Mouse (Mus musculus) erythroblast, adult 5-6 weeks (primary cell): ENCODE data around the gene Acot3. TPM values are rescaled to one million over a fixed set of nuclear protein-coding genes. Genes with fewer than 3 reads are reported as not detected.
"Not testable (repeated sequence)": the region's sequence is repeated elsewhere in the genome, so short reads cannot be mapped to it uniquely, and the experiment has no call there.

Experiments
- ATAC-seq: replicated peaks from 2 replicates; pipeline ENCODE4 v1.8.0; 2016; ENCODE audit warnings: moderate number of reproducible peaks, mild to moderate bottlenecking, moderate TSS enrichment, inconsistent platforms; ENCODE audit not compliant: poor library complexity, low FRiP score, severe bottlenecking
- total RNA-seq, 2 experiments: library from RNA; stranded (forward) in 1 of 2; stranded (reverse) in 1 of 2; fragments of 150-400 nt in 1 of 2; fragments of 200-764, 138-1000 nt in 1 of 2; gene quantifications; 2 replicates each; pipeline versions ENCODE4 v1.2.3 to v1.2.4; 2015 to 2017; ENCODE audit warnings: low replicate concordance in 2 of 2

The Acot3 gene
- total RNA-seq (2015; ENCODE audit: low replicate concordance) (not detected in 2 replicates), total RNA-seq (2017; ENCODE audit: low replicate concordance) (not detected in 2 replicates)

GRCm38 (mm10) chr12:84051937-84052474 is at the start of gene Acot3:
Gene Acot3, plus strand, starts transcription at chr12:84052144.
- no peak for ATAC-seq

DNA sequence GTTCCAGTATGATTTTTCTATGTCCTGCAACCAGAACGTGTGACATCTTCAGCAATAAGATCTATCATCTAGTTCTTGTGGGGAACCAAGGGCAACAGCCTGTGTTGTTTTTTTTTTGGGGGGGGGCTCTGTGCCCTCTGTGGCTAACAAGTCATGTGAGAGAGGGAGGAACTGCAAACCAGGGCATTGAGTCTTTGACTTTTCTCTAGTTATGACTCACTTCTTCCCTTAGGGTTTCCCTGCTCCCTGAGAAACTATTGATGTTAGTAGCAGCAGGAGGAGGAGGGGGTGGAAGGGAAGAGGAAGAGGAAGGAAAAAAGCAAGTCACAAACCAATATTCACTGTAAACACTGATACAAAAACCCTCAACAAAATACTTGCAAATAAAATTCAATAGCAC is 48.1 kb upstream of the Acot3 start:
- no peak for ATAC-seq

DNA sequence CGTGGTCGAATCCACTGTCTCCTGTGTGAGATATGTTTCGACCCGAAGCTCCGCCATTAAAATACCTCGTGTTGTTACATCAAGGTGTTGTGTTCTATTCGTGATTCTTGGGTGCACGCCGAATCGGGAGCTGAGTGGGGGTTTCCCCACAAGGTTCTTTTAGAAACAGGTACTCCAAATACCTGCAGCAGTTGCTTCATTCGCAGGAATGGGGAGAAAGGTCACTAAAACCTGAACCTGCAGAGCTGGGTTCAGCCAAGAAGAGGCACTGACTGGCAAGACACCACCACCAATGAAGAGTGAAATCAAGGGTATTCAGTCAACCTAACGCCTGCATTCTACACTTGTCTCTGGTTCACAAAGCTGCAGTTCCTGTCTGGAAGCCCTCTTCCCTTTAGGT is 43.7 kb upstream of the Acot3 start:
- ATAC-seq, result no peak

DNA sequence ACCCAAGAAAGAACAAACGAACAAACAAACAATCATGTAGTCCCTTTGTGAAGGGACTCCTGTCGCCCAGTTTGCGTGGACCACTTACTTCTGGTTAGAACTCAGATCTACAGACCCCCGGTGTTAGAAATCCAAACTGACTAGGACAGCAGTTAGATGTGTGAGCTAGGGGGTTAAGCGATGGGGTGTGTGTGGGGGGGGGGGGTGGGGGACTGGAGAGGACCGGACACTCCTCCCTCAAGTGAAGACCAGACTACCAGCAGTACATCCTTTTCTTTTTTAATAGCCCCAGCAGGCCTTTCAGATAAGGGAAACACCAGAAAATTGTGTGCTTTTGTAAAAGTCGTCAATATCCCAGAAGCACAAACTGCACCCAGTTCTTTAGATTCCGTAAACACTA is 43.2 kb upstream of the Acot3 start:
- no peak for ATAC-seq

- not testable (repeated sequence) for ATAC-seq
These were observed 42.6 kb upstream of the Acot3 start, which contains the start of gene Acot1 for GRCm38 (mm10) chr12:84009171-84009965. Gene Acot1, plus strand, starts transcription at chr12:84009490.

- no peak for ATAC-seq
These were observed 41.7 kb upstream of the Acot3 start for GRCm38 (mm10) chr12:84010201-84010600.

- no peak for ATAC-seq
These were observed 40.5 kb upstream of the Acot3 start for GRCm38 (mm10) chr12:84011251-84012040.

GRCm38 (mm10) chr12:84013130-84013529 is 38.8 kb upstream of the Acot3 start:
- no peak for ATAC-seq

DNA sequence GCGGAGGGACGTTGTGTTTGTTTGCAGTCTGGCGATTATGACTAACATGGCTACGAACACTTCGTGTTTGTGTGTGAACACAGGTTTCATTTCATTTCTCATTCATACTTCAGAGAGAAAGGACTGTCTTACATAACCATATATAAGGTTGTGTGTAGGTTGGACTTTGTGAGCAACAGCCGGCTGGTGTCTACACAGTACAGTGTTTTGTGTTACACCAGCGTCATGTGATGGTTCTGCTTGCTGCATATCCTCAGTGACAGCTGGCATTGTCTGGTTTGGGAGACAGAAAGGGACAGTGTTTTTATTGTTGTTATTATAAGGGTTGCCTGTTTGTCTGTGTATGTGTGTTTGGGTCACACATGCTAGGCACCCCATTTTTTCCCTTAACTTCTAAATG is 38.2 kb upstream of the Acot3 start:
- no peak for ATAC-seq

GRCm38 (mm10) chr12:84020528-84020927 is 31.4 kb upstream of the Acot3 start:
- ATAC-seq, result not testable (repeated sequence)

- not testable (repeated sequence) for ATAC-seq
These were observed 29.7 kb upstream of the Acot3 start for GRCm38 (mm10) chr12:84022266-84022665.

DNA sequence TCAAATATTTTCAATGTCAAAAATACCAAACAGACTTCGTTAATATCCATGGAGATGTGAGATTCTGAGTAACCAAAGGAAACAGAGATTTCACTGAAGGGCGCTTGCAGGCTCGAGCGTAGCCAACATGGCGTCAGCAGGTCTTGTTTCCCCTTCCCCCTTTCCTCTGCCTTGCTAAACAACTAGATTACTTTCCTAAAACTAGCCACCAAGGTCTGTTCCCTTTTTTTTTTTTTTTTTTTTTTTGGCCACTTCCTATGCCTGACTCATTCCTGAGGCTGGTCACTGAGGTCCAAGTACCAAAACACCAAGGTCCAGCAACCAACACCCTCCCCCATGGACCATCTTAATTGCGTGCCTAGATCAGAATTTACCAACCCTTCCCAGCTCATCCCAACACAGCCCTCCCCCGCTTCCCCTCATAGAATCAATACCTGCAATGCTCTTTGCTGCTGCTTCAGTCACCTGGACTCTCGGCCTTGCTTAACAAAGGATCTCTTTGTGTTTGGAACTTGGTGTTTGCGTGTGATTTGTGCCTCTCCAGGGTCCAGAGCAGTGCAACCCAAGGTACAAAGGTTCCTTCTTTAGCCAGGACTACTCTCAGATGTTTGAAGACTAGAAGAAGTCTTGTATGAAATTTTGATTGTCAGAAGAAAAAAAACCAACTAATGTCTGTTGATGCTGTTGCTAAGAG is 28.7 kb upstream of the Acot3 start:
- ATAC-seq, result no peak

GRCm38 (mm10) chr12:84025888-84026287 is 26.1 kb upstream of the Acot3 start:
- no peak for ATAC-seq

GRCm38 (mm10) chr12:84028328-84028727 is 23.6 kb upstream of the Acot3 start:
- ATAC-seq, result not testable (repeated sequence)

GRCm38 (mm10) chr12:84029043-84029442 is 22.9 kb upstream of the Acot3 start:
- ATAC-seq, result not testable (repeated sequence)

GRCm38 (mm10) chr12:84030659-84031332 is 21.1 kb upstream of the Acot3 start:
- ATAC-seq, result peak; percentile 92

- ATAC-seq, result no peak
These were observed 19.1 kb upstream of the Acot3 start for GRCm38 (mm10) chr12:84032854-84033253.

- not testable (repeated sequence) for ATAC-seq
These were observed 18.6 kb upstream of the Acot3 start for GRCm38 (mm10) chr12:84033302-84033701.

GRCm38 (mm10) chr12:84034108-84034507 is 17.8 kb upstream of the Acot3 start:
- ATAC-seq, result no peak
